Mouse (Mus musculus): ENCODE measurements around the gene Nploc4. TPM values are rescaled to one million over a fixed set of nuclear protein-coding genes. Genes with fewer than 3 reads are reported as not detected.
"Not testable (repeated sequence)": the region's sequence is repeated elsewhere in the genome, so short reads cannot be mapped to it uniquely, and the experiment has no call there.

Gene Nploc4
- polyA plus RNA-seq, 1 experiment from 2014 or later, result 34.5 TPM

GRCm38 (mm10) chr11:120356319-120356840 is 81.1 kb downstream of the Nploc4 start:
- Histone ChIP-seq H3K36me3 (no peaks in the 10 kb centered on the region), H3K4me3 (no peak overlapping the region), H3K9ac (no peak overlapping the region), H3K9me3 (no peaks in the 10 kb centered on the region), H3K4me2 (no peak overlapping the region), H3K27ac (peak overlapping the region; percentile 97; the same call in 1 of the 2 replicates), H3K4me1 (peaks cover 84% of the 10 kb centered on the region), H3K27me3 (no peaks in the 10 kb centered on the region)
- WGBS, result 66% methylated on average over 15 of the region's 15 CpGs
- no peak for ATAC-seq (ENCODE audit: borderline replicate concordance, extremely low read depth, low FRiP score, low TSS enrichment)

DNA sequence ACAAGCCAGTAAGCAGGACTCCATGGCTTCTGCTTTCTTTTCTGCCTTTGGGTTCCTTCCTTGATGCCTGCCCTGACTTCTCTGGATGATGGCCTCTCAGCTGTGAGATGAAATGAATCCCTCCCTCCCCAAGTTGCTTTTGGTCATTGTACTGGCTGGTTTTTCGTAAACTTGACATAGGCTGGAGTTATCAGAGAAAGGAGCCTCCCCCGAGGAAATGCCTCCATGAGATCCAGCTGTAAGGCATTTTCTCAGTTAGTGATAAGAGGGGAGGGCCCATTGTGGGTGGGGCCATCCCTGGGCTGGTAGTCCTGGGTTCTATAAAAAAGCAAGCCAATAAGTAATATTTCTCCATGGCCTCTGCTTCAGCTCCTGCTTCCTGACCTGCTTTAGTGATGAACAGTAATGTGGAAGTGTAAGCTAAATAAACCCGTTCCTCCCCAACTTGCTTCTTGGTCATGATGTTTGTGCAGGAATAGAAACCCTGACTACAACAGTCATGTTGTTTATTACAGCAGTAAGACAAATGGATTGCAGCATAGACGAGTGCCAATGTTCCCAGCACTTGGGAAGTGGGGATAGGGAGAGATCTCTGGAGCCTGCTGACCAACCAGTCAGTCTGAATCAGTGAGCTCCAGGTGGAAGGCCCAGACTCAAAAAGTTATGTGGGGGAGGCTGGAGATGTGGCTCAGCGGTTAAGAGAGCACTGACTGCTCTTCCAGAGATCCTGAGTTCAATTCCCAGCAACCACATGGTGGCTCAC is 82.0 kb downstream of the Nploc4 start:
- Histone ChIP-seq H3K27me3 (no peaks in the 10 kb centered on the region), H3K4me3 (no peak overlapping the region), H3K27ac (peak overlapping the region; percentile 45; the same call in 1 of the 2 replicates), H3K9ac (0 out of 2 replicates have a peak overlapping the region, but pooled peaks have one; percentile 2), H3K36me3 (no peaks in the 10 kb centered on the region), H3K4me1 (peaks cover 91% of the 10 kb centered on the region), H3K4me2 (no peak overlapping the region), H3K9me3 (no peaks in the 10 kb centered on the region)
- ATAC-seq (ENCODE audit: borderline replicate concordance, extremely low read depth, low FRiP score, low TSS enrichment), result no peak
- 38% methylated on average over 5 of the region's 5 CpGs for WGBS

DNA sequence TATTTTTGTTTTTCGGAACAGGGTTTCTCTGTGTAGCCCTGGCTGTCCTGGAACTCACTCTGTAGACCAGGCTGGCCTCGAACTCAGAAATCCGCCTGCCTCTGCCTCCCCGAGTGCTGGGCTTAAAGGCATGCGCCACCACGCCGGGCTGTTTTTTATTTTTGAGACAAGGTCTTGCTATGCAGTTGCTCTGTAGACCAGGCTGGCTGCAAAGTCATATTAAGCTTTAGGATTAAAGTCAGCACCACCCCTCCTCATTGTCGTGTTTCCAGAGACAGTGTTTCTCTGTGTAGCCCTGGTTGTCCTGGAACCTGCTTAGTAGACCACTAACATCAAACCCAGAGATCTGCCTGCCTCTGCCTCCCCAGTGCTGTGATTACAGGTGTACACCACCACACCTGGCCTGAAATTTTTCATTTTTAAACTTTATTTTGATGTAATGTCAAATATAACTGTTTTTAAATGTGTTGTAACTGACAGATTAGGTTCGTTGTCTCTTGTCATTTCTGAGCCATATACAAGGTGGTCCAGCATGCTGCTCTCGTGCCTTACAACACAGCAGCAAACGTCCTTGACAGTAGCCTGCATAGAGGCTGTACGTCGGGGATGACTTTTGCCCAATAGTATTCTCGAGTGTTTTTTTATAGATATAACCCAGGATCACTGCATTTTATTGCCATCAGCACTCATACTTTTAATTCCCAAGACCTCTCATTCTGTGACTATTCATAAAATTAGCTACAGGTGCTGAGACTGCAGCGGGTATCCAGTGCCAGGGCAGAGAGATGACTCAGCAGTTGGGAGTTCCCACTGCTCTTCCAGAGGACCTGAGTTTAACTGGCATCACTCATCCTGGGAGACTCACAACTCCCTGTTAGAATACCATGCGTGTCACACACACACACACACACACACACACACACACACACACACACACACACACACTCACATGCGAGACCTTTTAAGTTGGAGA is 82.9 kb downstream of the Nploc4 start:
- H3K27ac ChIP-seq, result peak overlapping the region; percentile 45; the same call in 1 of the 2 replicates
- 81% methylated on average over 17 of the region's 17 CpGs for WGBS

GRCm38 (mm10) chr11:120353500-120354303 is 83.8 kb downstream of the Nploc4 start:
- H3K4me2 ChIP-seq, result peak overlapping the region; percentile 38
- no peaks in the 10 kb centered on the region for H3K27me3 ChIP-seq
- H3K9me3 ChIP-seq, result no peaks in the 10 kb centered on the region
- no peak for ATAC-seq (ENCODE audit: borderline replicate concordance, extremely low read depth, low FRiP score, low TSS enrichment)
- no peaks in the 10 kb centered on the region for H3K36me3 ChIP-seq
- H3K9ac ChIP-seq, result no peak overlapping the region
- H3K4me3 ChIP-seq, result no peak overlapping the region
- peaks cover 74% of the 10 kb centered on the region for H3K4me1 ChIP-seq
- 26% methylated on average over 26 of the region's 26 CpGs for WGBS
- peak overlapping the region; percentile 100 for H3K27ac ChIP-seq

More for the DNA sequence above, 82.9 kb downstream of the Nploc4 start:
- no peaks in the 10 kb centered on the region for H3K9me3 ChIP-seq
- no peak for ATAC-seq (ENCODE audit: borderline replicate concordance, extremely low read depth, low FRiP score, low TSS enrichment)
- no peak overlapping the region for H3K4me2 ChIP-seq
- no peaks in the 10 kb centered on the region for H3K36me3 ChIP-seq
- 0 out of 2 replicates have a peak overlapping the region, but pooled peaks have one; percentile 2 for H3K9ac ChIP-seq
- H3K4me3 ChIP-seq, result no peak overlapping the region
- no peaks in the 10 kb centered on the region for H3K27me3 ChIP-seq
- peaks cover 83% of the 10 kb centered on the region for H3K4me1 ChIP-seq

GRCm38 (mm10) chr11:120352571-120353290 is 84.8 kb downstream of the Nploc4 start:
- H3K27me3 ChIP-seq, result no peaks in the 10 kb centered on the region
- H3K36me3 ChIP-seq, result no peaks in the 10 kb centered on the region
- no peak for ATAC-seq (ENCODE audit: borderline replicate concordance, extremely low read depth, low FRiP score, low TSS enrichment)
- H3K4me1 ChIP-seq, result peaks cover 64% of the 10 kb centered on the region
- H3K27ac ChIP-seq, result peak overlapping the region; percentile 100
- no peak overlapping the region for H3K4me3 ChIP-seq
- 47% methylated on average over 13 of the region's 13 CpGs for WGBS
- no peak overlapping the region for H3K4me2 ChIP-seq
- no peak overlapping the region for H3K9ac ChIP-seq
- H3K9me3 ChIP-seq, result no peaks in the 10 kb centered on the region

GRCm38 (mm10) chr11:120352093-120352350 is 85.5 kb downstream of the Nploc4 start:
- H3K27me3 ChIP-seq; H3K36me3 ChIP-seq; ATAC-seq (ENCODE audit: borderline replicate concordance, extremely low read depth, low FRiP score, low TSS enrichment); H3K4me3 ChIP-seq; H3K9me3 ChIP-seq; H3K9ac ChIP-seq; H3K4me2 ChIP-seq: not testable (repeated sequence)
- peak overlapping the region; percentile 100 for H3K27ac ChIP-seq
- WGBS, result 86% methylated on average over 5 of the region's 5 CpGs
- peaks cover 57% of the 10 kb centered on the region for H3K4me1 ChIP-seq

DNA sequence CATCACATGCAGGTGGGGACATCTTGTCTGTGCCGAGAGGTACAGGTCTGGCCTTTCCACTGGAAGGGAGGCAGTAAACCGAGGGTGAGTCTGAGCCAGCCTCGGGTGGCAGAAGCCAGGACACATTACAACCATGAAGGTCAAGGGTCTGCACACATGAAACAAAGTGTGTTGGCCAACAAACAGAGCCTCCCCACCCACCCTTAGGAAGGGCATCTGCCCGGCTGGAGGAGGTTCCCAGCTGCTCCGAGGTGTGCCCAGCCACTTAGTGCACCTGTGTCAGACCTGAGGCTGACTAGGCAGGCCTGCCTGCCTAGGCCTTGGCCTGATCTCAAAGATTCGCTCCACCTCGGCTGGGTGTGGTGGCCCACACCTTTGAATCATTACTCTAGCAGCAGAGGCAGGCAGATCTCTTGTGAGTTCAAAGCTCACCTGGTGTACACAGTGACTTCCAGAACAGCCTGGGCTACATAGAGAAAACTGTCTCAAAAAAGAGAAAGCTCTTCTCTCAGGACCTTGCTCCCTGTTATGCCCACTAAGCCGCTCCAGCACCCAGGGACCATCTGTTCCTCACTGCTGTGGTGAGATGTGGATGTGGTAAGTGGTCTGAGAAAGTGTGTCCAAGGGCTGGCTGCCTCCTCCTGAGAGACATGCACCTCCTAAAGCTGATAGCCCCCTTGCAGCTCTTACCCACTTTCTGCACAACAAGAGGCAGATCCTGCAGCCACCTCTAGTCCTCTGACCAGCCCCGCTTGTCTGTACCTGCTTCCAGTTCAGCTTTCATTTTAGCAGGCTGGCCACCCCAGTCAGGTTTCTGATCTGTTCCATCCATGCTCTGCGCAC is 86.0 kb downstream of the Nploc4 start:
- WGBS, result 71% methylated on average over 10 of the region's 10 CpGs
- 0 out of 2 replicates have a peak overlapping the region, but pooled peaks have one; percentile 83 for H3K4me3 ChIP-seq
- no peaks in the 10 kb centered on the region for H3K27me3 ChIP-seq
- H3K9me3 ChIP-seq, result no peaks in the 10 kb centered on the region
- peaks cover 3% of the 10 kb centered on the region; the same call in 1 of the 2 replicates for H3K36me3 ChIP-seq
- H3K9ac ChIP-seq, result peak overlapping the region; percentile 100; the same call in 1 of the 2 replicates
- H3K4me1 ChIP-seq, result peaks cover 57% of the 10 kb centered on the region
- H3K4me2 ChIP-seq, result 0 out of 2 replicates have a peak overlapping the region, but pooled peaks have one; percentile 87
- peak overlapping the region; percentile 100 for H3K27ac ChIP-seq
- ATAC-seq (ENCODE audit: borderline replicate concordance, extremely low read depth, low FRiP score, low TSS enrichment), result no peak

DNA sequence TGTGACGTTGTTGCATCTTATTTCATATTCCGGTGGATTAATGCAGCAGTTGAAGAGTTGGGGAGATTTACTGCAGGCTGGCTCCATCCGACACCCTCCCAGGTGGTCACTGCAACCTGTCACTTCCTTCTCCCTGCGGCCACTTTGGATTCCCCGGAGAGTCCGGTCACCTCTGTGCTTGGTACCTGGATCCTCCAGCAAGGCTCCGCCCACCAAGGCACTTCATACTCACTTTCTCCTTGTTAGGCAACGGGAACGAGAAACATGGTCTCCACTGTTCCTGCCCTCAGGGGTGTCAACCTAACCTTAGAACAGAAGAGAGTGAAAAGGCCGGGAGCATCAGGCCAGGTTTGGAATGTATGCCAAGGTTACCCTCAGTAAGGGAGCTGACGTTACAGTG is 86.8 kb downstream of the Nploc4 start:
- peak overlapping the region; percentile 100 for H3K9ac ChIP-seq
- H3K36me3 ChIP-seq, result peaks cover 5% of the 10 kb centered on the region; the same call in 1 of the 2 replicates
- H3K4me1 ChIP-seq, result peaks cover 51% of the 10 kb centered on the region
- peak overlapping the region; percentile 87 for H3K4me2 ChIP-seq
- H3K9me3 ChIP-seq, result no peaks in the 10 kb centered on the region
- H3K4me3 ChIP-seq, result peak overlapping the region; percentile 83
- H3K27ac ChIP-seq, result peak overlapping the region; percentile 100
- no peak for ATAC-seq (ENCODE audit: borderline replicate concordance, extremely low read depth, low FRiP score, low TSS enrichment)
- no peaks in the 10 kb centered on the region for H3K27me3 ChIP-seq
- WGBS, result 11% methylated on average over 11 of the region's 11 CpGs

DNA sequence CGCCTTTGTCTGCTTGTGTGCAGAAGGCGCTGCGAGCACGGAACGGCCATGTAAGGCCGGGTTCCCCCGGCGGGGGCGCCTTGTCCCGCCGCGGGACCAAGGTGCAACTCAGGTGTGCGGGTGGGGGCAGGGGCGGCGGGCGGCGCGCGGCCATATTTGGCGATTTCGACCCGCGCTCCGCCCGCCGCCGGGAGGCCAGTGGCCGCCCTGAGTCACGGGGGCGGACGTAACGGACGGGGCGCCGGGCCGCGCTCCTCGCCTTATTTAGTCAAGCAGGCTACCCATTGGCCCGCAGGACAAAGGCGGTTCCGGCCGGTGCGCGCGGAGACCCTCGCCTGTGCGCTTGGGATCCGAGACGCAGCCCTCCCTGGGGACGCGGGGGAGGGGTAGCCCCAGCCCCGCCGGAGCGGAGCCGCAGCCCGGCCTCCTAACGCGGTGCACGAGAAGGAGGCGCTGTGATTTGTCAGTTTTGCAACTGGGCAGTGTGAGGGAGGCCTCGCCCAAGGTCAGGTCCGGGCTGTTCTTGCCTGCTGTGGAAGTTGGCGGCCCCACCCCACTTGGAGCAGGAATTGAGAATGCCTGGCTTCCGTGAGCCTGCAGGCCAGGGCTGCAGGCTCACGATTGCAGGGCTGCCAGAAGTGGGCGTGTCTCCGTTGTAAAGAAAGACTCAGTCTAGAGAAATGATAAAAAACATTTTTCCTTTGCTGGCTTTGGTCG is 87.4 kb downstream of the Nploc4 start:
- Histone ChIP-seq H3K4me1 (peaks cover 49% of the 10 kb centered on the region), H3K9ac (peak overlapping the region; percentile 100), H3K36me3 (peaks cover 9% of the 10 kb centered on the region), H3K4me2 (peak overlapping the region; percentile 87), H3K27me3 (no peaks in the 10 kb centered on the region), H3K4me3 (peak overlapping the region; percentile 83), H3K9me3 (no peaks in the 10 kb centered on the region), H3K27ac (peak overlapping the region; percentile 100)
- peak; percentile 82 for ATAC-seq (ENCODE audit: borderline replicate concordance, extremely low read depth, low FRiP score, low TSS enrichment)
- WGBS, result under 1% methylated on average over 58 of the region's 68 CpGs
